Mouse (Mus musculus): ENCODE measurements around the gene Gpr31b. TPM values are rescaled to one million over a fixed set of nuclear protein-coding genes. Genes with fewer than 3 reads are reported as not detected.
"Not testable (repeated sequence)": the region's sequence is repeated elsewhere in the genome, so short reads cannot be mapped to it uniquely, and the experiment has no call there.

Gene Gpr31b
- total RNA-seq (2021), result not detected

- DNase-seq, result not testable (repeated sequence)
These were observed at the start of gene Gpr31b for GRCm38 (mm10) chr17:13052124-13052813. Gene Gpr31b, minus strand, starts transcription at chr17:13052296.

- not testable (repeated sequence) for DNase-seq
These were observed 40.9 kb upstream of the Gpr31b start for GRCm38 (mm10) chr17:13092960-13093359.

DNA sequence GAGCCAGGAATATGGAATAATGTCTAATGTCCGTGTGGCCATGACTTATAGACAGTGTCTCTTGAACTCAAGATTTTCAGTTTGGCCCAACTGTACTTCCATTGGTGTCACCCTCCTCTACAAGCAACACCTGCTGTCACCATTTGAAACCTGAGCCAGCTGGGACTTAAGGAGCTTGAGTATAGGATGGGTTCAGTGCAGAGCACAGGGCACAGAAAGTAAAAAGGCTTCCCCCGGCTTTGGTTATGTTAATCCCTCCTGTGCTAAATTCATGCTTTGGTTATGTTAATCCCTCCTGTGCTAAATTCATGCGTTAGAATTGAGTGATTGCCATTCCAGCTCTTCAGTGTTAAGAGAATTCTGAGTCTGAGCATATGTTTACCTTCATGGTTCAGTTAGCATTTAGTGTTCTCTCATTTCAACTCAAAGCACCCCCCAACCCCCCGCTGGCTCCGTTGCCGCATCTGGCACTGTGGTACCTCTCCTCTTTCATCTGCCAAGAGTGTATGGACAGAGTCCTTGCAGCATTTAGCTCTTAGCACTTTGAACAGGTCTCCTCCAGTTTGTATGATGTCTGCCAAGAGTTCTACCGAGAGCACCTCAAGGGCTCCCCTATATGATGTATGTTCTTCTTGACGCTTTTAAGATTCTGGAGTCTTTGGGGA, 40.1 kb upstream of the Gpr31b start:
- not testable (repeated sequence) for DNase-seq

DNA sequence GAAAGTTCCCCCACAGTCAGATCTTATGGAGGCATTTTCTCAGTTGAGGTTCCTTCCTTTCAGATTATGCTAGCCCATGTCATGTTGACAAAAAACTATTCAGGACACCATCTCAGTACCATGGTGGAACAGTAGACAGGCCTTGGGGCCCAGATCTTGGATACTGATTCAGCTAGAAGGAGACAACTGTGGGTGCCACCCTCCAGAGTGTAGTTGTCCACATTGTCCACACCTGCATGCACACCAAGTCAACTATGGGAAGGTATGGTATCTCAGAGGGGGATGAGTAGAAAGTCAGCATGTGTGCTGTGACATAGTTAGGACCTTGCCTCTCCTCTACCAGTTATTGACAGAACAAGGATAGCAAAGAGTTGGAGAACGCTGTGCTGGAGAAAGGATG, 39.4 kb upstream of the Gpr31b start:
- not testable (repeated sequence) for DNase-seq

- not testable (repeated sequence) for DNase-seq
These were observed 17.1 kb upstream of the Gpr31b start for GRCm38 (mm10) chr17:13069227-13069626.

DNA sequence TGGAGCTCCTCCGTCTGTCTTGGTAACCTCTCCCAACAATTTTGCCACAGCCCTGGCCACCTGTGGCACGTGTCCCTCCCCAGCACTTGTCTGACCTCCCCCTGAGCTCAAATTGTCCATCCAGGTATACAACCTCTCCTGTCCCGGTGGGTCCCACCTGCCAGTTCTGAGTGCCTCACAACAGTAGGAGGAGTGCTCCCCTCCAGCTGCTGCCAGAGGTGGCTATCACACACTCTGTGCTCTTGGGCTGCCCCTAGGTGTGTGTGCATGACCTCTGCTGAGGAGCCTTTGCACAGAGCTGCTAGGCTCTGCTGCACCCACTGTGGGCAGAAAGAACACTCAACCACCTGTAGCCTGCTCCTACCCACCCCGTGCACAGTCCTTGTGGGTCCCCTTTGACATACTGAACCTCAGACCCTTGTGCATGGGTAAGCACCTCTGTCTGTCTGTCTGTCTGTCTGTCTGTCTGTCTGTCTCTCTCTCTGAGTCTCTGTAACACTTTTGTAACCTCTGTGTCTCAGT, 15.8 kb upstream of the Gpr31b start:
- DNase-seq, result not testable (repeated sequence)

DNA sequence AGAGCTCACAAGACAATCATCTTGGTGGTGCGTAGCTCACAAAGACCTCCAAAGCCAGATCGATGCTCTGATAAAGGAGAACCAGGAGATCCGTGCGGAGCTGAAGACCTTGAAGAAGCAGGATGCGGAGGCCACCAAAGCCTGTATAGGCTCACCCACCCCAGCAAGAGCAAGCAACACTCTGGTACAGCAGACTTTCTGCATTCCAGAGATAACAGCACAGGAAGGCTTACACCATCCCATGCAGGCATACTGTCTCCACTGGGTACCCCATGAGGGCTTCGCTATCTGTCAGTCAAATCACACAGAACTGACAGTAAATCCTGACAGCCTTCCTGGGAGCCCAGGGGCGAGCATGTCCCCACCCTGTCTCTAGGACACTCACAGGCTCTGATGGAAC, 10.8 kb upstream of the Gpr31b start:
- DNase-seq, result not testable (repeated sequence)

GRCm38 (mm10) chr17:13060804-13061203, 8.7 kb upstream of the Gpr31b start, which contains the start of gene Tcp10b:
Gene Tcp10b, plus strand, starts transcription at chr17:13061104.
- DNase-seq, result not testable (repeated sequence)

GRCm38 (mm10) chr17:13043846-13044673, 8.0 kb downstream of the Gpr31b start:
- peak; percentile 36 to 45 for DNase-seq

- not testable (repeated sequence) for DNase-seq
These were observed 15.4 kb downstream of the Gpr31b start for GRCm38 (mm10) chr17:13036627-13037192.

GRCm38 (mm10) chr17:13013316-13013715, 38.8 kb downstream of the Gpr31b start:
- DNase-seq, result no peak

DNA sequence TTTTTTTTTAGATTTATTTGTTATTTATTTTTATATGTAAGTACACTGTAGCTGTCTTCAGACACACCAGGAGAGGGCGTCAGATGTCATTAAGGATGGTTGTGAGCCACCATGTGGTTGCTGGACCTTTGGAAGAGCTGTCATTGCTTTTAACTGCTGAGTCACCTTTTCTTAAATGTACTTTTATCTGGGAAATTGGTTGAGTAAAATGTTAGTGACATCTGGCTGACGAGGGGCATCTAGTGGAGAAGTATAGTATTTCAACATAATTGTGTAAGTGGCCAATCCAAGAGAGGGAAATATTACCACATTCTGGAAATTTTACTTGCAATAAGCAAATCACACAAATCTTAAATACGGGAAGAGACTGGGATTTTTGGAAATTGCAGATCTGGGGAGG, 42.2 kb downstream of the Gpr31b start:
- no peak for DNase-seq

DNA sequence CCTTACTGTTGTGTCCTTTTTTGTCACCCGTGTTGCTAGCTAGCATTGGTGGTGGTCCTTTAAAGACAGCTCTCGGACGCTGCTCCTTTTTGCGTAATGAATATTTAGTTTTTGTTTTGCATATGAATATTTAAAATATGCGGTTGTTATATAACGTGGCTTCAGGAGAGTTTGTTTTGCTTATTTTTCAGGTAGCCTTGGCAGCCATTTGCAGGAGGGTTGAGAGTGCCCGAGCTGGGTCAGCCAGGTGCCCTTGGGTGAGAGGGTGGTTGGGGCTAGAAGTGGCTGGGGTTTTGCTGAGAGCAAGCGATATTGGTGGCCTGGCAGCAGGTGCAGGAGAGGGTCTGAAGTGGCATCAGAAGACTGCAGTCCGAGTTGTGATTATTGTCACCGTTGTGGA, 43.6 kb downstream of the Gpr31b start:
- DNase-seq, result peak in 1 of 2 experiments; percentile 15

DNA sequence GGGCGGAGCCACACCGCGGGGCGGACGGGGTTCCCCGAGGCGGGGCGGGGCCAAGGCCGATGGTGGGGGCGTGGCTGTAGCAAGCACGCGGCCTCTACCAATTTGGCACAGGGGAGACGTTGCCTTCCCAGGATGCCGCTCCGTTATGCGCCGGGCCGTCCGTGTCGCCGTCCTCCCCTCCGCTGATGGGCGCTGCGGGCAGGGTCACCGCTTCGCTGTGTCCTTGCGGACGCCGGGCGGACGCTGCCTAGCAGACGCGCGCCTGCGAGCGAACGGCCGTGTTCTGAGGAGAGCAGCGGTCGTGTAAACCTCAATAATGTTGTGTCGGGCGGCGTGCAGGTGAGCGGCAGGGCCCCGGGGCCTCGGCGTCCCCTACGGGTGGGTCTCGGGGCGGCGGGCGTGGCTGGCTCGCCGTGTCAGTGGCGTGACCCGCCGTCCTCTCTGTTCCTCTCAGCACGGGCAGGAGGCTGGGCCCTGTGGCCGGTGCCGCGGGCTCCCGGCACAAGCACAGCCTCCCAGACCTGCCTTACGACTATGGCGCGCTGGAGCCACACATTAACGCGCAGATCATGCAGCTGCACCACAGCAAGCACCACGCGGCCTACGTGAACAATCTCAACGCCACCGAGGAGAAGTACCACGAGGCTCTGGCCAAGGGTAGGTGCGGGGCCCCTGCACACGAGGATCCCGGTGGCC, 44.2 kb downstream of the Gpr31b start:
- DNase-seq, result peak; percentile 98 to 99

DNA sequence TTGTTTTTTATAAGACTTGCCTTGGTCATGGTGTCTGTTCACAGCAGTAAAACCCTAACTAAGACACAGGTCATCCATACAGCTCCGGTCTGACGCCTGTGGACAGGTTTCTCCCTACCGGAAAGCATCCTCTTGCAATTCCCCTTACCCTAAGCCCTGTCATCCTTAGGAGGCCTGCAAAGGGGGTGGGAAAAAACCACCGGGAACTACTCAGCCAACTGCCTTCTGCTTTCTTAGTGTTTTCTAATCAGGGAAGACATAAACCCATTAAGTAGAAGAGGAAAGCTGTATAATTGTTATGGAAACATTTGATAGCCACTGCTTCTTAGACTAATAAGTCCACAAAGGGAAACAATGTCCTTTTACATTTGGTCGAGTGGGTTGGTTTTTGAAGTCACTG, 45.1 kb downstream of the Gpr31b start:
- DNase-seq, result no peak

DNA sequence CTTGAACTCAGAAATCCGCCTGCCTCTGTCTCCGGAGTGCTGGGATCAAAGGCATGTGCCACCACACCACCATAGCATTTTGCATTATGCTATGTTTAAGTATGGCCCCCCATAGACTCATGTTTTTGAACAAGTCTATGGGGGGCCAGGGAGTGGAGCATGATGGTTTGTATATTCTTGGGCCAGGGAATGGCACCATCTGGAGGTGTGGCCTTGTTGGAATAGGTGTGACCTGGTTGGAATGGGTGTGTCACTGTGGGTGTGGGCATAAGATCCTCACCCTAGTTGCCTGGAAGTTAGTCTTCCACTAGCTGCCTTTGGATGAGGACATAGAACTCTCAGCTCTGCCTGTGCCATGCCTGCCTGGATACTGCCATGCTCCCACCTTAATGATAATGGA, 45.5 kb downstream of the Gpr31b start, which contains the start of gene Sod2:
Sod2 (plus strand) TSS at position 301 of the 400 bp plus-strand sequence.
- not testable (repeated sequence) for DNase-seq

GRCm38 (mm10) chr17:13004436-13004835, 47.7 kb downstream of the Gpr31b start:
- not testable (repeated sequence) for DNase-seq

- not testable (repeated sequence) for DNase-seq
These were observed 49.9 kb downstream of the Gpr31b start for GRCm38 (mm10) chr17:13002243-13002642.

Measured in layer of hippocampus, postnatal 36 days (tissue).